In genomic region chr10:30775568-30775967, GRCm38 (mm10) we compare ENCODE assay signal across 13 mouse cellular contexts. TPM values are rescaled to one million over a fixed set of nuclear protein-coding genes. Genes with fewer than 3 reads are reported as not detected.
DNase-seq lines count a peak whose midpoint lies in the region; ATAC-seq lines count a peak whose summit lies in the region.
"Had no signal": no experiment of that assay in that cellular context is flagged by ENCODE, and none has a peak within 500 bp of the region (broad histone marks: within the 10 kb centered on the region; RNA-seq: fewer than 3 reads in every experiment).

No protein-coding gene starts in this region.

- H3K27me3 ChIP-seq in lung, embryonic 16.5 days (ENCODE audit: control insufficient read depth, insufficient read depth, low read depth, low read length), result no peaks in the 10 kb centered on the region
- H3K27me3 ChIP-seq in hindbrain, embryonic 13.5 days, result no peaks in the 10 kb centered on the region
- H3K27me3 ChIP-seq in neural tube, embryonic 14.5 days (ENCODE audit: control insufficient read depth, insufficient read depth, low read length), result no peaks in the 10 kb centered on the region
- H3K27me3 ChIP-seq: CH12.LX had no signal

- H3K9me3 ChIP-seq in lung, embryonic 16.5 days (ENCODE audit: control insufficient read depth, low read length), result no peaks in the 10 kb centered on the region
- H3K9me3 ChIP-seq in hindbrain, embryonic 13.5 days, result no peaks in the 10 kb centered on the region
- no peaks in the 10 kb centered on the region for H3K9me3 ChIP-seq in neural tube, embryonic 14.5 days (ENCODE audit: control insufficient read depth, low read length)
- H3K9me3 ChIP-seq: limb, embryonic 10.5 days had no signal

- peak; percentile 10 for DNase-seq in embryo, embryonic 11 days
- no peak for DNase-seq in embryo, embryonic 10.5 days (ENCODE audit: low spot score)
- DNase-seq in lung, postnatal 36 days, result no peak
- no peak for DNase-seq in cerebellum, adult 11 months
- no peak for DNase-seq in ovary, postnatal 14 days (ENCODE audit: low spot score)
- DNase-seq: cerebellum, adult 18-20 months; kidney, postnatal 14 days had no signal

- no peak overlapping the region for H3K27ac ChIP-seq in lung, embryonic 16.5 days (ENCODE audit: low read length)
- H3K27ac ChIP-seq in hindbrain, embryonic 13.5 days, result no peak overlapping the region
- no peak overlapping the region for H3K27ac ChIP-seq in neural tube, embryonic 14.5 days (ENCODE audit: low read depth, low read length)
- H3K27ac ChIP-seq: limb, embryonic 10.5 days; liver, embryonic 14.5 days had no signal

- H3K4me3 ChIP-seq in lung, embryonic 16.5 days (ENCODE audit: low read length), result no peak overlapping the region
- no peak overlapping the region for H3K4me3 ChIP-seq in hindbrain, embryonic 13.5 days
- no peak overlapping the region for H3K4me3 ChIP-seq in neural tube, embryonic 14.5 days (ENCODE audit: low read depth, low read length)
- H3K4me3 ChIP-seq: limb, embryonic 10.5 days had no signal

- no peak overlapping the region for H3K4me2 ChIP-seq in lung, embryonic 16.5 days (ENCODE audit: low read depth, low read length)
- no peak overlapping the region for H3K4me2 ChIP-seq in hindbrain, embryonic 13.5 days
- no peak overlapping the region for H3K4me2 ChIP-seq in neural tube, embryonic 14.5 days (ENCODE audit: low read depth, low read length)

- peaks cover 14% of the 10 kb centered on the region; the same call in 1 of the 2 replicates for H3K4me1 ChIP-seq in lung, embryonic 16.5 days (replicated peaks; ENCODE audit: control insufficient read depth, insufficient read depth, low read length)
- H3K4me1 ChIP-seq in hindbrain, embryonic 13.5 days (replicated peaks), result peaks cover 22% of the 10 kb centered on the region
- H3K4me1 ChIP-seq in neural tube, embryonic 14.5 days (ENCODE audit: control insufficient read depth, insufficient read depth, low read length), result 0 out of 2 replicates have a peak, but pooled peaks cover 2% of the 10 kb centered on the region
- H3K4me1 ChIP-seq: limb, embryonic 10.5 days had no signal

- no peak overlapping the region for H3K9ac ChIP-seq in lung, embryonic 16.5 days (ENCODE audit: low read length)
- no peak overlapping the region for H3K9ac ChIP-seq in hindbrain, embryonic 13.5 days
- no peak overlapping the region for H3K9ac ChIP-seq in neural tube, embryonic 14.5 days (replicated peaks; ENCODE audit: low read depth, low read length)
- H3K9ac ChIP-seq: liver, embryonic 14.5 days had no signal

- H3K36me3 ChIP-seq in lung, embryonic 16.5 days (ENCODE audit: control insufficient read depth, insufficient read depth, low read length), result no peaks in the 10 kb centered on the region
- no peaks in the 10 kb centered on the region for H3K36me3 ChIP-seq in hindbrain, embryonic 13.5 days
- H3K36me3 ChIP-seq in neural tube, embryonic 14.5 days (ENCODE audit: control insufficient read depth, insufficient read depth, low read length), result no peaks in the 10 kb centered on the region
- H3K36me3 ChIP-seq: limb, embryonic 10.5 days had no signal

- 56% methylated on average over 5 of the region's 5 CpGs for WGBS in lung, embryonic 16.5 days
- WGBS in hindbrain, embryonic 13.5 days, result 45% methylated on average over 5 of the region's 5 CpGs
- 42% methylated on average over 5 of the region's 5 CpGs for WGBS in neural tube, embryonic 14.5 days

- ATAC-seq in lung, embryonic 16.5 days (ENCODE audit: low read depth), result peak; percentile 79
- ATAC-seq in hindbrain, embryonic 13.5 days (ENCODE audit: low FRiP score), result peak; percentile 87
- peak; percentile 92 for ATAC-seq in neural tube, embryonic 14.5 days (ENCODE audit: low read depth)

RNA-seq across cellular contexts. Expression of gene Ncoa7, which starts 27.6 kb away (rescaled TPM):
- polyA plus RNA-seq in lung, embryonic 16.5 days (2015; fragmentation: Nextera tagmentation; extraction: Ambion mirVana), result 11.0 and 11.7 TPM in 2 replicates
- polyA plus RNA-seq in hindbrain, embryonic 13.5 days (2015; fragmentation: Nextera tagmentation; extraction: Ambion mirVana), result 12.6 and 13.1 TPM in 2 replicates
- 23.7 and 25.8 TPM in 2 replicates for polyA plus RNA-seq in neural tube, embryonic 14.5 days (2014; fragmentation: Nextera tagmentation; extraction: Ambion mirVana)
